Mouse (Mus musculus): ENCODE results near the gene Fam71e2.
A peak's percentile ranks its signal among the peaks of the same experiment; 100 is the strongest.
"Not testable (repeated sequence)": the region's sequence is repeated elsewhere in the genome, so short reads cannot be mapped to it uniquely, and the experiment has no call there.

The Fam71e2 gene

DNA sequence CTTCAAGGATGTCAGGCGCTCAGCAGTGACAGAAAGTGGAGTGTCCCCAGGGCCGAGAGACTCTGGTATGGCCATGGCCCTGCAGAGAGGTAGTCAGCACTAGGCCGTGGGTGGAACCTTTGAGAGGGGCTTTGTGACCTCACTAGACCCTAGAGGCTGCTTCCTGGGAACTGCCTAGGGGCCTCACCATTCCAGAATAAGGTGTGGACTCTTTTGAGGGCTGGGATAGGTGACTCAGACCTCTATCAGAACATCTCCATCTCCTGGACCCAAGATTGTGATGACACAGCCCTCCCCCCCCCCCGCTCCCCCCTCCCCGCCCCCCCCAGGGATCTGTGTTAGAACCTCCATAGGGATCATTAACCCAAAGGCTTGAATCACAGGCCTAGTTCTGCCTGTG, at the start of gene Fam71e2:
Gene Fam71e2, minus strand, starts transcription at position 101 of the 400 bp plus-strand sequence.
- DNase-seq (ENCODE audit: low spot score in 2 of 2): no peak

DNA sequence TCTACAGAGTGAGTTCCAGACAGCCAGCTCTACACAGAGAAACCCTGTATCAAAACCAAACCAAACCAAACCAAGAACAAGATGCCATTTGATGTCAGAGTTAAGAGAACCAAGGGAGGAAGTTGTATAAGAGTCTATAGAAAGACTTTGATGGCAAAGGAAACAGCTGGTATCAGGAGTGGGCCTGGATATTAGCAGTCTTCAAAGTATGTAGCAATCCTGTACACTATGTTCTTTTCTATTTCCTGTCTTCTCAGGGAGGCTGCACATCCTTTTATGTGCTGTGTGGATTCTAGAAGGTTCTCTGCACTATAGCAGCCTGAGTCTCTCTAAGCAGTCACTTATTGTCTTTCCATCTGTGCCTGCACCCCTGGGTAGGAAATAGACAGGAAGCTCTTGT, 45.5 kb upstream of the Fam71e2 start:
- no peak for DNase-seq (ENCODE audit: low spot score in 2 of 2)

GRCm38 (mm10) chr7:4813105-4813791, 42.1 kb upstream of the Fam71e2 start:
- no peak for DNase-seq (ENCODE audit: low spot score in 2 of 2)

DNA sequence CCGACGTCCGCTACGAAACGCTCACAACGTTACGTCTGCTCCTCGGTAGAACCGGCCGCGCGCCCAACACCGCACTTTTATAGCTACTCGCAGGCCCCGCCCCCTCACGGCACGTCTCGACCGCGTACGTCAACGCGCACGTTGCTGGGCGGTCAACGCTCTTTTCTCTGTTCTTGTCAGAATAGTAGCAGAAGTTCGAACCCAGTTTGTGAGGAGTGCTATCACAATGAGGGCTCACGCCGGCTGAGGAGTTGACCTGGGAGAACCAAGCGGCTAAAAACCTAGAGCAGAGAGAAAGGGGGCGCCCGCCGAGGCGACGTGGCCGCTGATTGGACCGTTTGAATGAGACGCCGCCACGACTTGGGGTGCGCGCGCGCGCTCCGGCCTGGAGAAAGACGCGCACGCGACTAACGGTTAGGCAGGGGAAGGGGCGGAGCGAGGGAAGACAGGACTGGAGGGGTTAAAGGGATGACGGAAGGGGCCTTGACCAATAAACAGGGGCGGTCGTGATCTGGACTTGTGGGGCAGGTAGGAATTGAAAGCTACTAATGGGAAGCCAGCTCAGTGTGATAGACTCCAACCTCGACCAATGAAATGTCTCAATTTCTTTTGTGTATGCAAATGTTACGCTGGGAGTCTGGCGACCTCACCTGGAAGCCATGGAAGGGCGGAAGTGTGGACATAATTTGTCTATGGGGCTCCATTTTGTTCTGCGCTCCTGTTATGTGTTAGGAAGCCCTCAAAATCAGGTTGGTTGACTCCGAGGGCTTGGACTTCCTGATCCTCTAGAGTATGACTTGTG, 41.4 kb upstream of the Fam71e2 start, which contains the start of gene Ube2s:
Gene Ube2s, minus strand, starts transcription at position 288 of the 802 bp plus-strand sequence.
- DNase-seq (ENCODE audit: low spot score in 2 of 2): peak; percentile 97 to 98

GRCm38 (mm10) chr7:4811842-4812302, 40.8 kb upstream of the Fam71e2 start:
- no peak for DNase-seq (ENCODE audit: low spot score in 2 of 2)

DNA sequence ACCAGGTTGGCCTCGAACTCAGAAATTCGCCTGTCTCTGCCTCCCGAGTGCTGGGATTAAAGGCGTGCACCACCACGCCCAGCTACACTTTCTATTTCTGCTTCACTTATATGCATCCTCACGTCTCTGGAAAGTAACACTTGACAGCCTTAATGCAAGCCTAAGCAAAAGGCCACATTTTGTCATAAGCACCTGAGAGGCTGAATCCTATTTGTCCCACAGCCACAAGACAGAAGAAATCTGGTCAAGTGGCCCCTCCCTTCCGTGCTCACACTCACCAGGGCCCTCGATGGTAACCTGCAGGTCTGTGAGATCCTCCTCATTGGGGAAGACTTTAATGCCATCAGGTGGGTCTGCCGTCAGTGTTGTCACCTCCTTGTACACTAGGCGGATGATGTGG, 40.0 kb upstream of the Fam71e2 start:
- not testable (repeated sequence) for DNase-seq (ENCODE audit: low spot score in 2 of 2)

- DNase-seq (ENCODE audit: low spot score in 2 of 2): peak in 1 of 2 experiments; percentile 49
These were observed 35.6 kb upstream of the Fam71e2 start for GRCm38 (mm10) chr7:4806716-4807115.

- no peak for DNase-seq (ENCODE audit: low spot score in 2 of 2)
These were observed 31.1 kb upstream of the Fam71e2 start for GRCm38 (mm10) chr7:4802247-4802646.

GRCm38 (mm10) chr7:4795767-4796433, 24.8 kb upstream of the Fam71e2 start:
- DNase-seq (ENCODE audit: low spot score in 2 of 2): peak in 1 of 2 experiments; percentile 44

DNA sequence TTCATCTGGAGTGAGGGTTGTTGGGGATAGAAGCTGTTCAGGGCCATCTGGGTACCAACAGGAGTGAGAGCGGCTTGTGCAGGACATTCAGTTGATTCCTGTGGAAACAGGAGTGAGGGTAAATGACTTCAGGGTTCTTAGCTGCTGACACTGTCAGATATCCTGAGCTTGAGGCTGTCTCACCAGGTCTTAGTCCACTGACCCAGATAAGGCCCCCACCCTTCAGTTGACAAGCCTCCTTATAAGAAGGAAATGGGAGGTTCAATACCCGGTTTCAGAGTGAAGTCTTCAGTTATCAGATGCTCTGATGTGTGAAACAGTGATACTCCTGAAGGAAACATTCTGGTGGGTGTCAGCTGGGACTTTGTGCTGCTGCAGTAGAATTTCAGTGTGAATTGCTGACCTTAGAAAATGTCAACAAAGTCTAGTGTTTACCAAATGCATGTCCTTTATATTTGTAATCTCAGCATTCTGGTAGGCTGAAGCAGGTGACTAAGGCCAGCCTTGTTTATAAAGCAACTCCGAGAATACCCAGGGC, 23.6 kb upstream of the Fam71e2 start:
- DNase-seq (ENCODE audit: low spot score in 2 of 2): no peak

- DNase-seq (ENCODE audit: low spot score in 2 of 2): no peak
These were observed 22.6 kb upstream of the Fam71e2 start for GRCm38 (mm10) chr7:4793674-4794073.

GRCm38 (mm10) chr7:4793248-4793647, 22.1 kb upstream of the Fam71e2 start:
- DNase-seq (ENCODE audit: low spot score in 2 of 2): not testable (repeated sequence)

GRCm38 (mm10) chr7:4792278-4793212, 21.4 kb upstream of the Fam71e2 start, which contains the start of gene Rpl28:
Gene Rpl28 (plus strand): TSS chr7:4792874.
- peak; percentile 95 to 96 for DNase-seq (ENCODE audit: low spot score in 2 of 2)

GRCm38 (mm10) chr7:4789436-4789935, 18.4 kb upstream of the Fam71e2 start, which contains the start of gene Tmem238:
Gene Tmem238 (minus strand): TSS chr7:4789656.
- no peak for DNase-seq (ENCODE audit: low spot score in 2 of 2)

GRCm38 (mm10) chr7:4788499-4789435, 17.7 kb upstream of the Fam71e2 start:
- DNase-seq (ENCODE audit: low spot score in 2 of 2): peak; percentile 52 to 57

GRCm38 (mm10) chr7:4783667-4784268, 12.7 kb upstream of the Fam71e2 start:
- DNase-seq (ENCODE audit: low spot score in 2 of 2): peak; percentile 43 to 47

DNA sequence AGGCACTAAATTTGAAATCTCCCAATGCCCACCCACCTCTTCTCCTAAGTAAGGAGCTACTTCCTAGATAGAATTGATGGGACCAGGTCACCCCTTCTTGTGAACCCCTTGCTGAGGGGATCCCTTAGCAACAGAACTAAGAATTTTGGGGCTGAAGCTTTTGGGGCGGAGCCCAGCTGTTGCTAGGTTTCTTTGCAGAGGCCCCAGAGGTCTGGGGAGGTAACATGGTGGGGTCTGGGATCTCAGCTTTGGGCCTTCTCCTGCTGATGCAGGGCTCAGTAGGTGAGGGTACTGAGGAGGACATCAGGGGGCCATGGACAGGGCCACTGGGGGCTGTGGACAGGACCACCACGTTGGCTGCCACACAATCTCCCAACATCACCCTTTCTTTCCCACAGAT, 11.7 kb upstream of the Fam71e2 start, which contains the start of the genes Il11 and Tmem190:
Gene Il11, minus strand, starts transcription at position 101 of the 400 bp plus-strand sequence.
Gene Tmem190, plus strand, starts transcription at position 179 of the 400 bp plus-strand sequence.
- no peak for DNase-seq (ENCODE audit: low spot score in 2 of 2)

DNA sequence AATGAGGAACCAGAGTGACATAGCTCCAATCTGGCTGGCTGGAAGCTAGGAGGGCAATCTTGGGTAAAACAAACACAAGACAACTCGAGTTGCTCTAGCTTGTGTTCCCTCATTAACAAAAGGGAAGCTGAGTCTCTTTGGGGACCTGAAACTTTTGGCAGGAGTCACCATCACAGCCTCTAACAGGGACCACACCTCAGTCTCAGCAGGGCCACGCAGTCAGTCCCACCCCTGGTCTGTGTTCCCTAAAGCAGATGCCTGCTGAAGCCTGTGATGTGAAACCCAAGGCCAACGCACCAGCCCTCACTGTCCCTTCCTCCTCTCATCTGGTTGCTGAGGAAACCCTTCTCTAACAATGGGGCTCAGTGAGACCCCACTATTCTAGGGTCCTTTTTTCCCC, 11.0 kb upstream of the Fam71e2 start:
- no peak for DNase-seq (ENCODE audit: low spot score in 2 of 2)

- no peak for DNase-seq (ENCODE audit: low spot score in 2 of 2)
These were observed 8.8 kb upstream of the Fam71e2 start for GRCm38 (mm10) chr7:4779921-4780320.

All from frontal cortex, postnatal 36 days (tissue).